Mouse (Mus musculus) ES-E14 (cell line): ENCODE results near the gene Aldh1l2.
"Not testable (repeated sequence)": the region's sequence is repeated elsewhere in the genome, so short reads cannot be mapped to it uniquely, and the experiment has no call there.

Experiments used
- CHD2 ChIP-seq: IDR thresholded peaks from 2 replicates; pipeline ENCODE4 v1.6.1; 2014; ENCODE audit warnings: mild to moderate bottlenecking, low read depth, low read length, inconsistent platforms
- HCFC1 ChIP-seq: IDR thresholded peaks from 2 replicates; pipeline ENCODE4 v1.6.1; 2012; ENCODE audit warnings: low read length, inconsistent platforms, borderline replicate concordance; ENCODE audit not compliant: insufficient read depth
- MAFK ChIP-seq: IDR thresholded peaks from 2 replicates; pipeline ENCODE4 v1.6.1; 2014; ENCODE audit warnings: mild to moderate bottlenecking, low read depth, low read length, inconsistent platforms; ENCODE audit not compliant: insufficient read depth
- ZC3H11A ChIP-seq: IDR thresholded peaks from 2 replicates; pipeline ENCODE4 v1.6.1; 2012; ENCODE audit warnings: low read depth, mild to moderate bottlenecking, inconsistent platforms, low read length, borderline replicate concordance
- ZNF384 ChIP-seq: IDR thresholded peaks from 2 replicates; pipeline ENCODE4 v1.6.1; 2012; ENCODE audit warnings: low read depth, low read length, inconsistent platforms

DNA sequence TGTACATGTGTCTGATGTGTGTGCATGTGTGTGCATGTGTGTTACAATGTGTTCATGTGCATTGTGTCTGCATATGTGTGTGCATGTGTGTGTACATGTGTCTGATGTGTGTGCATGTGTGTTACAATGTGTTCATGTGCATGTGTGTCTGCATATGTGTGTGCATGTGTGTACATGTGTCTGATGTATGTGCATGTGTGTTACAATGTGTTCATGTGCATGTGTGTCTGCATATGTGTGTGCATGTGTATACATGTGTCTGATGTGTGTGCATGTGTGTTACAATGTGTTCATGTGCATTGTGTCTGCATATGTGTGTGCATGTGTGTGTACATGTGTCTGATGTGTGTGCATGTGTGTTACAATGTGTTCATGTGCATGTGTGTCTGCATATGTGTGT is 9.7 kb downstream of the Aldh1l2 start:
- TF ChIP-seq ZNF384, CHD2, ZC3H11A, HCFC1, MAFK: not testable (repeated sequence)
